Mouse (Mus musculus) inflammation-experienced regulatory T-cells, adult 6 months (primary cell): ENCODE results near the gene Nek3. TPM values are rescaled to one million over a fixed set of nuclear protein-coding genes. Genes with fewer than 3 reads are reported as not detected.
"Not testable (repeated sequence)": the region's sequence is repeated elsewhere in the genome, so short reads cannot be mapped to it uniquely, and the experiment has no call there.

ENCODE experiments used
- ATAC-seq: one replicate; pipeline ENCODE4 v1.8.0; 2017
- polyA plus RNA-seq, 3 experiments: library from polyadenylated mRNA; unstranded; fragments of 100-300 nt; shearing (Covaris generic); gene quantifications; one replicate each; pipeline ENCODE4 v1.2.1; 2017

Nek3 gene
- polyA plus RNA-seq, 3 experiments from 2014 or later = 4.6 to 7.4 (median 5.6) TPM

GRCm38 (mm10) chr8:22143764-22144491 is 22.3 kb downstream of the Nek3 start:
- ATAC-seq = no peak

DNA sequence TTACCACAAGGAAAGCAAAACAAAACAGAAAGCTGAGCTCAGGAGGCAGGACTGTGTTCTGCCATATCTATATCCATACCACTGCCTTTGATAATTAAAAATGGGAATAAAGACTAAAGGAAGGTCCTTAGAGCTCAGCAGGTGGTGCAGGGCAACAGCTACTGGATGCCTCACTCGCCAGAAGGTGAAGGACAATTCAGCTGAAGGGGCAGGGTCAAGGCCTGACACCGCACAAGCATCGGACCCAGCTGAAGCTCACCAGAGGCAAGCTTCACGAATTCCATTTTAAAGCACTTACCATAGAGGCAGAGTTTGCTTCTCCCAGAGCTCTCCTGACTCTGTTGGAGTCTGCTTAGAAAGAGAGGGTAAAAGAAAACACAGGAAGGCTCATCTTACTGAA is 23.6 kb downstream of the Nek3 start:
- ATAC-seq = no peak

DNA sequence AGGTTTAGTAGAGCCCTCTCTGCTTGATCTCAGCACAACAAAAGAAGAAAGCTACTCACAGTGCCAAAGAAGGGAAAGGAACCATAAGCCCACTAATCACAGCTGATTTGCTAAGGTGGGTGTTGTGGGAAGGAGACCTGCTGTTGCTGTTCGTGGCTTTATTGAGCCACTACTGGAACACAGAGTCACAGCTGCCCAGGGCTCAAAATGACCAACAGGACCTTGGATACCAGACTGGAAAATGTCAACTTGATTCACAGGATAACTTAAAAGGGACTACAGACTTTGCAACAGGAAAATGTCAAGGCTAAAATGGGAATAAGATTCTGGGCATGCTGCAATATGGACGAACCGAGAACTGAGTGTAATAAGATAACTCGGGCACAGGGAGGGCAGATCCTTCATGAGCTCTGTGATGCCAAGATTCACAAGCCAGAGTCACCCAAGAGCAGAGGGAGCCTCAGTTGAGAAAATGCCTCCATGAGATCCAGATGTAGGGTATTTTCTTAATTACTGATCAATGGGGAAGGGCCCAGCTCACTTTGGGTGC is 24.3 kb downstream of the Nek3 start:
- no peak for ATAC-seq

GRCm38 (mm10) chr8:22136462-22136861 is 29.8 kb downstream of the Nek3 start:
- ATAC-seq = not testable (repeated sequence)

DNA sequence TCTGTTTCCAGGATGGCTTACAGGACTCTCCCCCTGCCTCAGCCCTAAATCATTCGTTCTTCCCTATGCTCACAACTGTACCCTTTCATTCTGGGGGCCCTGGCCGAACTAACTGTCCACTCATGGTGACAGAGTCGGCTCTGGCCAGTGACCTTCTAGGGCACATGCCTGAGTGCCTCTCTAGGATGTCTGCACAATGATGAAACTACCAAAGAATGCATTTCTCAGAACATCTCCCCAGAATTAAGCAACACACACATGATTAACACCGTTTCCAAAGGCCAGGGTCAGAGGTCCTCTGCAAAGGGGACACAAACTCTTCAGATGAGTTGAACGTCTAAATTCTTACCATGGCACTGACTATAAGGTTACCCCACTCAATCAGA is 31.5 kb downstream of the Nek3 start:
- no peak for ATAC-seq

DNA sequence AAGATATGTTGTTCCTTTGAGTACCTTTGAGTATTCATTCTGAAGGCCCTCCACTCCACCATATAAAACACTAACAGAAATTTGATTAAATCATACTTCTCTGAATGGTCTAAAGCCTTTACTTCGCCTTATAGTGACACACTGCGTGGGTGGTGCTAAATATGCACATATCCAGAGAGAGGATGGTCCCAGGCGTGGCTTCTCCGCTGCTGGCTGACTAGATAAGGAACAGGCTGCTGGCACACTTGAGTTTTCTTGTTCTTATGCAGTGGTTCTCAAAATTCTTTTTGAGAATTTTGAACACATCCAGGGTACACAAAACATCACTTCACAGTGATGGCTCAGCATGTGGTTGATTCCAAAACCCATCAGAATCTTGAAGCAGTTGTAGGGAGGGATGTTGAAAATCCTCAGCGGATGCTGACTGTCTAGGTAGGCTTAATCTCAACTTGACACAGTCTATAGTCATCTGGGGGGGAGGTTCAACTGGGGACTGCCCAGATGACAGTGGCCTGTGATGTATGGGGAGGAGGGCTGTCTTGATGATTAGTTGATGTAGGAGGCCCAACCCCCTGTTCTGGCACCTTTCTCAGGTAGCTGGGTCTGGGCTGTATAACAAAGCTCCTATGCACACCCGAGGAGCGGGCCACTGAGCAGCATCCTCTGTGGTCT is 32.0 kb downstream of the Nek3 start:
- no peak for ATAC-seq

- no peak for ATAC-seq
Observed at GRCm38 (mm10) chr8:22132062-22132461, 34.2 kb downstream of the Nek3 start.

DNA sequence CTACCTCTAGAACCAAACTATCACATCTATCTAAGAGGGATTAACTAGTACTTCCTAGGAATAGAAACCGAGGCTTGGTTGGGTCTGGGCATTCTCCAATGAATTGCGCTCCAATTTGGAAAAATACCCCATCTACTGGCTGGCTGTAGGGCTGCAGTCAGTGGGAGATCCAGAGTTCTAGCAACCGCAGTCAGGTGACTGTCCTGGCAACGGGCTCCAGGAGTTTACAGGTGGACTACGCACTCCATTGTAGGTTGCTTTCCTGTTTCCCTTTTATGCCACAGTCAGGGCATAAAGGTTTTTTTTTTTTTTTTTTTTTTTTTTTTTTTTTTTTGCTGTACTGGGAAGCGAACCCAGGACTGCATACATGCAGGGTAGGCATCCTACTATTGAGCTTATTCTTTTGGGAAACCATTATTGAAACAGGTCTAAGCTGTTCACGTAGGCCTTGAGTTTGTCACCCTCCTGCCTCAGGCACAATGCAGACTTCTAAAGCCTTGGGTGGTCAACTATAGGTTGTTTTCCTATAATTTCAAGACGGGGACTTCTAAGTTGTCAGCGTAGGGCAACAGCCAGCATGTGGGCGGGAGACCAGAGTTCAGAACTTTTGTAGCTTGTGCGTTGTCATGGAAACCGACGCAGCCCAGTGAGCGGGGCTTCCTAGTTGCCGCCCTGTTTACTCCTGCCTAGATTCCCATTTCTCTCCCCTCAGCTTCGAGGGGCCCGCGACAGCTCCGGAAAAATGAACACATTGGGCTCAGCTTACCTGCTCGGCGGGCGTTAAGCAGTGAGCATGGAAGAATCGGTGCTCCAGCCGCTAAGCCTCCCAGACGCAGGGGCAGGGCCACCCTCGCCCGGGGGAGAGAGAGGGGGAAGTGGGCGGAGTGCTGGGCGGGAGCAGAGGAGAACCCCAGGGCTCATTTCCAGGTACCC is 41.7 kb downstream of the Nek3 start, which contains the start of gene Nek5:
Nek5 (minus strand) TSS at position 834 of the 933 bp plus-strand sequence.
- ATAC-seq = peak; percentile 75

- ATAC-seq = no peak
Observed at GRCm38 (mm10) chr8:22107020-22107419, 59.2 kb downstream of the Nek3 start.

GRCm38 (mm10) chr8:22091568-22091967 is 74.7 kb downstream of the Nek3 start:
- ATAC-seq = no peak

DNA sequence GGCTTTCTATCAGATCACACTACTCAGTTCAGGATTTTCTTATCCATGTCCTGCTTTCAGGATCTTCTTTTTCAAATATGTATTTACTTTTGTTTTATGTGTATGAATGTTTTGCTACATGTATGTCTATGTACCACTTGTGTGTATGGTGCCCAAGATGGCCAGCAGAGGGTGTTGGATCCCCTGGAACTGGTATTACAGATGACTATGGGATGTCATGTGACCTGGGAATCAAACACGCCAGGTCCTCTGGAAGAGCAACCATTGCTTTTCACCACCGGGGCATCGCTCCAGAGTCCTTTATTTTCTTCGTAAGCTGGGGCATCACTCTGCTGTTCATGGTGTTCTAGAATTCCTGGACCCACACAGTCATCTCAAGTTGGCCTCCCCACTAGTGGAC is 77.0 kb downstream of the Nek3 start:
- no peak for ATAC-seq

DNA sequence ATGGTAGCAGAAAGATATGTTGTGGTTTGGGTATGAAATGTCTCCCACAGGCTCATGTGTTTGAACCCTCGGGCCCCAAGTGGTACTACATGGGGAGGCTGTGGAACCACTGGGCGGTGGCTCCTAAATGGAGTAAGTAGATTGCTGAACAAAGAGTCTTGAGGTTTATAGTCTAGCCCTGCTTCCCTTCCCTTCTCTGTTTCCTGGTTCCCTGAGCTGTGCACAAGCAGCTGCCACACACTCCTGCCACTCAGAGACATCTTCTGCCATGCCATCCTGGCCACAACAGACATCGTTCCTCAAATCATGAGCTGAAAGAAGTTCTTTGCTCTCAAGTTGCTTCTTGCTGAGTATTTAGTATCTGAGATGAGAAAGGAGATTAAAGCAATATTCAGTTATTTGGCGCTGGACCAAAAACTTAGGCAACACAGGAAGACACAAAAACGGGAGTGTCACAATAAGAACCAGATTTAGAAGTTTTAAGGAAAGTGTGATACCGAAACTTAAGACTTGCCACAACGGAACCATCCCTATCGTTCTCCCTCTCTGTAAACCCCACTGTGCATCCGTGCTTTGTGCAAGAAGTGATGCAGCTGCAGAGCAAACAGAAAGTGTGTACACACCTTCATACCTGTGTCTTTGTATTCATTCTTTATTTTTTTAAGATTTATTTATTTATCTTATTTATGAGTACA is 86.8 kb downstream of the Nek3 start:
- ATAC-seq = no peak

Other genes with a start within 250 kb of the Nek3 start
- gene Defb15, start 233.7 kb downstream of the Nek3 start, polyA plus RNA-seq = not detected
- not detected for gene Defb35, start 228.1 kb downstream of the Nek3 start, polyA plus RNA-seq
- gene Defb13, start 219.7 kb downstream of the Nek3 start, polyA plus RNA-seq = not detected
- not detected for gene Fam90a1a, start 207.7 kb downstream of the Nek3 start, polyA plus RNA-seq
- gene Ccdc70, start 196.7 kb downstream of the Nek3 start, polyA plus RNA-seq = not detected
- gene Atp7b, start 106.1 kb downstream of the Nek3 start, polyA plus RNA-seq = under 1 TPM; 0.07 to 0.14 (median 0.13) TPM
- 10 to 100 TPM; 20.0 to 28.1 (median 21.0) TPM for gene Alg11, start 105.7 kb downstream of the Nek3 start, polyA plus RNA-seq
- under 1 TPM in 1 of 3 experiments, not detected in 2; 0.24 TPM for gene Nek5, start 41.4 kb downstream of the Nek3 start, polyA plus RNA-seq
- 10 to 100 TPM in 1 of 3 experiments, 1 to 10 TPM in 2; 3.0 to 32.7 (median 3.6) TPM for gene Ckap2, start 19.4 kb upstream of the Nek3 start, polyA plus RNA-seq
- gene Vps36, start 26.4 kb upstream of the Nek3 start, polyA plus RNA-seq = 10 to 100 TPM; 25.9 to 43.3 (median 32.2) TPM
- under 1 TPM in 2 of 3 experiments, not detected in 1; 0.11 to 0.71 TPM for gene Thsd1, start 60.9 kb upstream of the Nek3 start, polyA plus RNA-seq
- gene Tpte, start 117.0 kb upstream of the Nek3 start, polyA plus RNA-seq = not detected
- gene Slc25a15, start 232.2 kb upstream of the Nek3 start, polyA plus RNA-seq = 1 to 10 TPM; 1.9 to 2.5 (median 2.4) TPM
- gene Mrps31, start 244.9 kb upstream of the Nek3 start, polyA plus RNA-seq = 10 to 100 TPM; 22.5 to 24.4 (median 24.4) TPM